Mouse (Mus musculus): Measurements from ENCODE around the gene Fam126a. TPM values are rescaled to one million over a fixed set of nuclear protein-coding genes. Genes with fewer than 3 reads are reported as not detected.

Gene Fam126a
- polyA plus RNA-seq, 1 experiment from 2014 or later, result 27.5 TPM

DNA sequence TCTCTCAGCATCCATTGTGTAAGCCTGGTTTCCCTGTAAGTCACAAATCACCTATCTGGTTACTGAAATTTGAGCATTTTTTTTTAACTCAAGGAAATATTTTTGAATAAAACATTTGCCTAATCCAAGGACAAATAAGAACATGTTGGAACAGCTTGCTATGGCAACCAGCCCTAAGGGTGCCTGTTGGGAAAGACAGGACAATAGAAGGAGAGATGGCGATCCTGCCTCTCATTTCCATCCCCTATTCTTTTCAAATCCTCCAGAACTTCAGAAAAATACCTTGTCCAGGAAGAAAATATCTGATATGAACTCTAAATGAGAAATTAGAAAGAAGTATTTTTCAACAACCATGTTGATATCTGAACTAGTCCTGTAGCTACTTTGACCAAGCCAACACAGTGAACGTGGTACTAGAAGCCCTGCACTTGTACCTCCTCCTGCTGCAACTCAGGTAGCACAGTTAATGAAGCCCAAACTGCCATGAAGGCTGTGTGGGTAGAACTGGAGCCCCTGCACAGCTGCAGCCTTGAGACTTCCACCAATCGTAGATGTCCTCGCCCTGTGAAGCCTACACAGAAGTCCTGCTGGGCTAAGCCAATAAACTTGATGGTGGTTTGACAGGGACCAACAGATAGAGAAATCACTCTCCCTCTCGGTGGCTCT, 17.0 kb downstream of the Fam126a start:
- H3K4me3 ChIP-seq, result no peak overlapping the region
- no peak for DNase-seq (ENCODE audit: low spot score)
- H3K9me3 ChIP-seq, result no peaks in the 10 kb centered on the region
- no peak overlapping the region for H3K27ac ChIP-seq
- H3K4me1 ChIP-seq, result no peaks in the 10 kb centered on the region
- H3K27me3 ChIP-seq (ENCODE audit: insufficient read depth, poor library complexity, severe bottlenecking), result no peaks in the 10 kb centered on the region
- peaks cover 12% of the 10 kb centered on the region; the same call in 1 of the 2 replicates for H3K36me3 ChIP-seq
- WGBS, result 65% methylated on average over 5 of the region's 5 CpGs

DNA sequence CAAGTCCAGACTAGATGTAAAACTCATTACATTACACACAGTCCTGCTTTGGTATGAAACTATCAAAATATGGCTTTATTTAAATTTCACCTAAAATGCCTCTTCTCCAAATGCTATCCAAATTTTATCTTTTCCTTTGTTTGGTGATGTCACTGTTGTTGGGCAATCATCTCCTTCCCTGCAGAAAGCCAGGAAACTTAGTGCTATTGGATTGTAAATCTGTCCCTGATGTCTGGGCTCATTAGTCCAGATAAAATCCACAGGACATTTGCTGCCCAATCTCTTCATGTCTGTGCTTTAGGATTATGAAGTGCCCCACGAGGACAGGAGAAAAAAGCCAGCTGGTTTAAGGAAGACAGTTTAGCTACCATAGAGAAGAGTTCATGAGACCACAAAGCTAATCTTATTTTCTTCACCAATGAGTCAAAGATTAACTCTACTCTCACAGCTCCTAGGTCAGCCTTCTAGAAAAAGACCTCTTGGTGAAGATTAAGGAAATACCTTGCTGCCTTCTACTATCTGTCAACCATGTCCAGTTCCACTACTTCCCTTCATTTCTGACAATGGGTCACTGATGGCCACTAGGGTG, 31.3 kb downstream of the Fam126a start:
- WGBS, result 59% methylated on average over 1 of the region's 1 CpGs
- DNase-seq (ENCODE audit: low spot score), result no peak
- no peak overlapping the region for H3K27ac ChIP-seq

DNA sequence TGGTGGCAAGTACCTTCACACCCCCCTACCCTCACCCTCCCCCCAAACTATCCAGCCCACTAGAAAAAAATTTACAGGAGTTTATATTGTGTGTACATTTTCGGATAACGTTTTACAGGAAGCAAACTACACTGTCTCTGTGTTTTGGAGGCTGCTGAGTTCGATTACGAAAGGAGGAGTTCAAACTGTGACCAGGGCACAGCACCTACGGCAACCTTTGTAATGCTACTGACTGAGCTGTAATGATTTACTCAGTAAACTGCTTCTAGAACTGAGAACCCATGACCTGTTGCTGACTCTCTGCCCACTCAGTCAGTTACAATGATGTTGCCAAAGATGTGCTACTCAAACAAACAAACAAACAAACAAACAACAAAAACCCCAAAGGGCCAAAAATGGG, 34.5 kb downstream of the Fam126a start:
- no peaks in the 10 kb centered on the region for H3K9me3 ChIP-seq
- no peak overlapping the region for H3K4me3 ChIP-seq
- 84% methylated on average over 5 of the region's 5 CpGs for WGBS
- peaks cover 7% of the 10 kb centered on the region; the same call in 1 of the 2 replicates for H3K36me3 ChIP-seq
- no peak for DNase-seq (ENCODE audit: low spot score)
- H3K4me1 ChIP-seq, result peaks cover 8% of the 10 kb centered on the region; the same call in 1 of the 2 replicates
- no peaks in the 10 kb centered on the region for H3K27me3 ChIP-seq (ENCODE audit: insufficient read depth, poor library complexity, severe bottlenecking)
- no peak overlapping the region for H3K27ac ChIP-seq

More for the DNA sequence above, 31.3 kb downstream of the Fam126a start:
- Histone ChIP-seq H3K9me3 (no peaks in the 10 kb centered on the region), H3K4me1 (no peaks in the 10 kb centered on the region; the same call in 1 of the 2 replicates), H3K27me3 (ENCODE audit: insufficient read depth, poor library complexity, severe bottlenecking) (no peaks in the 10 kb centered on the region), H3K36me3 (peaks cover 7% of the 10 kb centered on the region; the same call in 1 of the 2 replicates), H3K4me3 (no peak overlapping the region)

DNA sequence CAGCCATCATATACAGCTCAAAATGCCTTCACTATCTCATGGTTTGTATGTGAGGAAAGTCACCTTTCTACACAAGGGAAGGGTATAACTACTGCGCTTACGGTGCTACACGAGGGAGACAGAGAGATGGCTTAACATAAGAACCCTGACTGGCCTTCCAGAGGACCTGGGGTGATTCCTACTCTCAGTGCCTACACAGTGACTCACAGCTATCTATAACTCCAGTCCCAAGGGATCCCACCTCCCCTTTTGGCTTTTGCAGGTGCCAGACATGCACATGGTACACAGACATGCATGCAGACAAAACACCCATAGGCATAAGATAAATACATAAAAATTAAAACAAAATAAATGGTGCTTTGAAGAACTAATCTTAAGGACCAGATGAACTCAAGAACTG, 35.6 kb downstream of the Fam126a start:
- 88% methylated on average over 3 of the region's 3 CpGs for WGBS

DNA sequence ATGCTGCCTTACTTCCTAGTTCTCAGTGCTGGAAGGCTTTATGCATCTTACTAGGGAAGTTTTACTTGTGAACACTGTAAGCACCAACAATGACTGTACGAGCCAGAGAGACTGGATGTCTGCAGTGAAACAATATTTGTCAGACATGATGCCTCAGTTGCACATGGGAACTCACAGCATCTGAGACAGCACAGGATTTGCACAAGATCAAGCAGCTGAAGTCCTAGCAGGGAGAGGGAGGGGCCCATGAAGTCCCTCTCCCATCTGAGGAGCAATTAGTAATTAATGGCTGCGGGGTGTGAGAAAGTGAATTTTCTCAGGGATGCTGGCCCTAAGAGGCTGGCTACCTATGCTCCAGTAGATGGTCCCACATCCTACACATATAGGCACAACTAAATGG, 36.3 kb downstream of the Fam126a start:
- WGBS, result 86% methylated on average over 2 of the region's 2 CpGs
- H3K4me1 ChIP-seq, result peaks cover 8% of the 10 kb centered on the region; the same call in 1 of the 2 replicates
- peaks cover 7% of the 10 kb centered on the region; the same call in 1 of the 2 replicates for H3K36me3 ChIP-seq
- no peaks in the 10 kb centered on the region for H3K9me3 ChIP-seq
- no peak overlapping the region for H3K4me3 ChIP-seq
- DNase-seq (ENCODE audit: low spot score), result no peak
- no peak overlapping the region for H3K27ac ChIP-seq
- H3K27me3 ChIP-seq (ENCODE audit: insufficient read depth, poor library complexity, severe bottlenecking), result no peaks in the 10 kb centered on the region

More for the DNA sequence above, 35.6 kb downstream of the Fam126a start:
- no peak overlapping the region for H3K27ac ChIP-seq
- H3K27me3 ChIP-seq (ENCODE audit: insufficient read depth, poor library complexity, severe bottlenecking), result no peaks in the 10 kb centered on the region
- no peak overlapping the region for H3K4me3 ChIP-seq
- H3K4me1 ChIP-seq, result peaks cover 8% of the 10 kb centered on the region; the same call in 1 of the 2 replicates
- H3K36me3 ChIP-seq, result peaks cover 7% of the 10 kb centered on the region; the same call in 1 of the 2 replicates
- no peak for DNase-seq (ENCODE audit: low spot score)
- no peaks in the 10 kb centered on the region for H3K9me3 ChIP-seq

DNA sequence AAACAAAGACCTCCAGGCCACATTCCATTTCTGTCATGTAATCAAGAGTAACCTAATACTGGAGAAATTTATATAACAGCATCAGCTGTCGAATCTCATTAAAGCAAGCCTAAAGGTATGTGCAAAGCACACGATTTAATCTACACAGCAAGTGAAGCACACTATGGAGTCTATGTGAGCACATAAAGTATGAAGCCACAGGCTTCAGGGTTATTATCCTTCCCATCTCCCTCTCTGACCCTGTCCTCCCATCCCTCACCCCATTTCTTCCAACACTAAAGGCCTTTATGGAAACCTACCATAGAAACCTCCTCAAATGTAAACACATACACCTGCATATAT, 37.0 kb downstream of the Fam126a start:
- Histone ChIP-seq H3K27ac (peak overlapping the region; percentile 62; the same call in 1 of the 2 replicates), H3K9me3 (no peaks in the 10 kb centered on the region), H3K36me3 (peaks cover under 1% of the 10 kb centered on the region; the same call in 1 of the 2 replicates), H3K4me3 (no peak overlapping the region), H3K27me3 (ENCODE audit: insufficient read depth, poor library complexity, severe bottlenecking) (no peaks in the 10 kb centered on the region), H3K4me1 (peaks cover 8% of the 10 kb centered on the region; the same call in 1 of the 2 replicates)
- 71% methylated on average over 2 of the region's 2 CpGs for WGBS
- no peak for DNase-seq (ENCODE audit: low spot score)

DNA sequence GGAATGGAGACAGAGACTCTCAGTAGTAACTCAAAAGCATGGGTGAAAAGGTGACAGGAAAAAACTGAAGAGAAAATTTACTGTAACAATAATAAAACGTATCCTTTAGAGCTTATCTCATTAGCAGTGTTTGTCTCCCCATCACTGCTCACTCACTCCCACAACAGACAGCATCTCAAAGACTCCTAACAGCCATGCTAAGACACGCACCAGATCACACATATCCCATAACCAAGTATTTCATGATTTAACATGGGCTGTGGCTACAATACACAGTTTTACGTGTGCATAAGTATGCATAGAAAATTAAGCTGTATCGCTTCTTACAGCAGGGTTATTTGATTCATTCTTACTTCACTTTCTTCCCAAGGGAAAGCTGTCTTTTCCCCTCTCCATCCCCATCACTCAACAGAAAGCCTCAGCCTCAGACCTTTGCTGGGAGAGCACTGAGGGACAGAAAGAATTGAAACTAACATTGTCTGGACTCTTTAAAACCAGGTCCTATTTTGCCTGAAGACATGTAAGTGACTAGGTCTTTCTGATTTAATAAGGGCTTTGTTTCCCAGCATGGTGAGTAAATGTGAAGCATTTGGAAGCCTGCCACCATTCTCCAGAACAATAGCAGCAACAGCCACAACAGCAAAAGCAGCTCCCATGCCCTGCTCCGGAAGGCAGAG, 37.5 kb downstream of the Fam126a start:
- no peaks in the 10 kb centered on the region; the same call in 1 of the 2 replicates for H3K36me3 ChIP-seq
- H3K27me3 ChIP-seq (ENCODE audit: insufficient read depth, poor library complexity, severe bottlenecking), result no peaks in the 10 kb centered on the region
- peak overlapping the region; percentile 62; the same call in 1 of the 2 replicates for H3K27ac ChIP-seq
- DNase-seq (ENCODE audit: low spot score), result no peak
- 58% methylated on average over 5 of the region's 5 CpGs for WGBS
- no peak overlapping the region for H3K4me3 ChIP-seq
- peaks cover 8% of the 10 kb centered on the region; the same call in 1 of the 2 replicates for H3K4me1 ChIP-seq
- H3K9me3 ChIP-seq, result no peaks in the 10 kb centered on the region

DNA sequence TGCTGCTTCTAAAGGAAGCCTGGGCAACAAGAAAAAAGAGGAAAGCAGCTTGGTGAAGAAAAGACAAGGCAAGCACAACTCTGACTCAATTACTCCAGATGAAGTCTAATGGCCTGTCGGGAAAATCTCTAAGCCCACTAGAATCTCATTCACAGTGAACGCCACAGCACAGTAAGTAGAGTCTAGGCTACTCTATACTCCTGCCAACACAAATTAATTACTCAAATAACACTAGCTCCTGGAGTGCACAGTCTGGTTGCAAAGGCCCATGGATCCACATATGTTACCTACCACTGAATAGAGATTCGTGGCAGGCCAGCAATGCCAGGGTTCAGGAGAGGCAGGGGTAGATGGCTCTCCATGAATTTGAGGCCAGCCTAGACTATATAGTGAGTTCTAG, 40.5 kb downstream of the Fam126a start:
- DNase-seq (ENCODE audit: low spot score), result no peak
- WGBS, result 90% methylated on average over 3 of the region's 3 CpGs
- Histone ChIP-seq H3K27me3 (ENCODE audit: insufficient read depth, poor library complexity, severe bottlenecking) (no peaks in the 10 kb centered on the region), H3K36me3 (peaks cover 10% of the 10 kb centered on the region; the same call in 1 of the 2 replicates), H3K27ac (no peak overlapping the region), H3K4me3 (no peak overlapping the region), H3K4me1 (peaks cover 8% of the 10 kb centered on the region; the same call in 1 of the 2 replicates), H3K9me3 (no peaks in the 10 kb centered on the region)

DNA sequence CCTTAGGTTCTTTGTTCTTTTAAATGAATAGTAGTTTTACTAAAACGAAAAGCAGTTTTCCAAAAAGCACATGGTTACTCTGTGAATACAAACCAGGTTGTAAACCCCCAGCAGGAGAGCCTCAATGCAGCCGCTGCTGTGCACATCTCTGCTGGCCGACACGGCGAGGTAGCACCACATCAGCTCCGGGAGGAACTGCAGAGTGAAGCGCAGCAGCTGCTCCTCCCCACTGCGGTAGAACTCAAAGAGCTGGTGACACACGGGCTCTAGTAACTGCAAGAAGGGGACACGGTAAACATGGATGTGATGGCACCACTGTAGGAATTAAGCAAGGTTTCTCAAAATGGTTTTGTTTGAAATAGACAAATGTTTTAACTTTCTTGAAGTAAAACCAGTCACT, 42.7 kb downstream of the Fam126a start:
- Histone ChIP-seq H3K27ac (no peak overlapping the region), H3K36me3 (peaks cover 13% of the 10 kb centered on the region), H3K9me3 (no peaks in the 10 kb centered on the region), H3K4me3 (no peak overlapping the region), H3K27me3 (ENCODE audit: insufficient read depth, poor library complexity, severe bottlenecking) (no peaks in the 10 kb centered on the region), H3K4me1 (no peaks in the 10 kb centered on the region; the same call in 1 of the 2 replicates)
- 65% methylated on average over 10 of the region's 10 CpGs for WGBS
- DNase-seq (ENCODE audit: low spot score), result no peak

DNA sequence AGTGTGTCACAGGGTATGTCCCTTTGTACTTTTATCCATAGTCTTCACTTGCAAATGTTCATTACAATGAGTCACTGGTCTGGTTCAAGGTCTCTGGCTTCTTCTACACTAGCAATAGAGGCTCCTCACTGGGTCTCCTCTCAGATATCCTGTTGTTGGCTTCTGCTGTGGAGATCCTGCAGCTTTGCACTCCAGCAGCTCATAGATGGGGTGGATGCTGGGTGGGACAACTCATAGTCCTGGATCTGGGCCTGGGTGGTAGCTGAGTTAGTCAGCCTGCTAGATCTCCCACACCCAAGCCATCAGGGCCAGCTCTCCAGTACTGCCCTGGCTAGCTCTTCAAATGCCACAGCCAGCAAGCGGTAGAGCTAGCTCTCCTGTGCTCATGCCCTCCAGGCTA, 48.4 kb downstream of the Fam126a start:
- H3K27me3 ChIP-seq (ENCODE audit: insufficient read depth, poor library complexity, severe bottlenecking), result no peaks in the 10 kb centered on the region
- DNase-seq (ENCODE audit: low spot score), result no peak
- H3K4me1 ChIP-seq, result no peaks in the 10 kb centered on the region
- peaks cover 53% of the 10 kb centered on the region for H3K36me3 ChIP-seq
- H3K4me3 ChIP-seq, result no peak overlapping the region
- no peaks in the 10 kb centered on the region for H3K9me3 ChIP-seq
- WGBS, result 90% methylated on average over 1 of the region's 1 CpGs
- H3K27ac ChIP-seq, result no peak overlapping the region

DNA sequence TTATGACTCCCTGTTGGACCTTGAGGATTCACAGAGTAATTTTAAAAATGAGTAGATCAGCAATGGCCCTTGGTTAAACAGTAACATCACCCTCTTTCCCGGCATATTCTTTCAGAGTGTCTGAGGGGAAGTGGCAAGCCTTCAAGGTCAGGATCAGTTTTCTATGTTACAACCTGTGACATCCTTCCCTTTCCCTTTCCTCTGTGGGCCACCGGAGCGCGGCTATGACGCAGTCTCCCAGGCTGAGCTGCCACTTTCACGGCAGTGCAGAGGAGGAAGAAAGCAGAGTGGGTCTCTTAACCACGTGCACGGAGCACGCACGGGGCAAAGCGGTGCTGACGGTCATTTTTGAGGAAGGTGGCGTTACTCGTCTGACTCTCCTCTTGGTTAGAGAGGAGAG, 52.0 kb downstream of the Fam126a start:
- H3K4me1 ChIP-seq, result no peaks in the 10 kb centered on the region
- no peaks in the 10 kb centered on the region for H3K9me3 ChIP-seq
- WGBS, result 92% methylated on average over 14 of the region's 14 CpGs
- no peak overlapping the region for H3K4me3 ChIP-seq
- H3K27me3 ChIP-seq (ENCODE audit: insufficient read depth, poor library complexity, severe bottlenecking), result no peaks in the 10 kb centered on the region
- H3K36me3 ChIP-seq, result peaks cover 56% of the 10 kb centered on the region
- no peak for DNase-seq (ENCODE audit: low spot score)
- H3K27ac ChIP-seq, result no peak overlapping the region

DNA sequence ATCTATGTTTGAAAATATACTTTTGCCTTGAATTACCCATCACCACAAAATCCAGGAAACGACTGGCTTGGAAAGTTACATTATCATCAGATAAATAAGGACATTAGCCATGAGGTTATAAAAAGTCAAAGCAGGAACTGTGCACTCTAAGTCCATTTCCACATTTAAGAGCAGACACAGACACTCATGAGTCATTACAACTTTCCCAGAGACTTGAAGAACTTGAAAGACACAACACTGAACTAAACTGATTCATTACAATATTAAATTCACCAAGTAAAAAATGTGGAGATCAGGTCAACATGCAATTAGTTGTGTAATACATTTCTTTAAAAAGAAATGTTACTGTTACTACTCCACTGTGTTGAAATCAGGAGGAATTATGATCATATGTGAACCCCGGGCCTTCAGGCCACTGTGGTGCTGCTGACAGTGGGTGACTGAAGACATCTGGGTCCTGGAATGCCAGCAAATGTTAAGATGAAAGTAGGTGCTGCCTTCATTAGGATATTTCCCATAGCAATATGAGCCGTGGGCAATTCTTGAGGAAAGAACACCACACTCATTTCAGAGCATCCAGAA, 55.4 kb downstream of the Fam126a start:
- no peaks in the 10 kb centered on the region for H3K4me1 ChIP-seq
- peaks cover 40% of the 10 kb centered on the region for H3K36me3 ChIP-seq
- no peaks in the 10 kb centered on the region for H3K27me3 ChIP-seq (ENCODE audit: insufficient read depth, poor library complexity, severe bottlenecking)
- DNase-seq (ENCODE audit: low spot score), result no peak
- no peak overlapping the region for H3K27ac ChIP-seq
- no peak overlapping the region for H3K4me3 ChIP-seq
- 77% methylated on average over 3 of the region's 3 CpGs for WGBS
- H3K9me3 ChIP-seq, result no peaks in the 10 kb centered on the region
